ENCODE assay signal across 12 mouse cellular contexts in genomic region chr15:85327808-85328207, GRCm38 (mm10). TPM values are rescaled to one million over a fixed set of nuclear protein-coding genes. Genes with fewer than 3 reads are reported as not detected.
DNase-seq lines count a peak whose midpoint lies in the region; ATAC-seq lines count a peak whose summit lies in the region.
"Had no signal": no experiment of that assay in that cellular context is flagged by ENCODE, and none has a peak within 500 bp of the region (broad histone marks: within the 10 kb centered on the region; RNA-seq: fewer than 3 reads in every experiment).

No protein-coding gene starts in this region.

- no peak overlapping the region for H3K9ac ChIP-seq in heart, embryonic 12.5 days
- no peak overlapping the region for H3K9ac ChIP-seq in forebrain, embryonic 14.5 days (ENCODE audit: low read length)
- H3K9ac ChIP-seq: embryonic facial prominence, embryonic 15.5 days; hindbrain, embryonic 14.5 days; neural tube, embryonic 12.5 days had no signal

- 0 out of 2 replicates have a peak, but pooled peaks cover 2% of the 10 kb centered on the region for H3K9me3 ChIP-seq in heart, embryonic 12.5 days (replicated peaks)
- no peaks in the 10 kb centered on the region for H3K9me3 ChIP-seq in embryonic facial prominence, embryonic 10.5 days
- H3K9me3 ChIP-seq in forebrain, embryonic 14.5 days (replicated peaks; ENCODE audit: control insufficient read depth, low read length) = no peaks in the 10 kb centered on the region
- H3K9me3 ChIP-seq: embryonic facial prominence, embryonic 15.5 days; neural tube, embryonic 12.5 days had no signal

- peaks cover 5% of the 10 kb centered on the region for H3K4me1 ChIP-seq in heart, embryonic 12.5 days (replicated peaks)
- no peaks in the 10 kb centered on the region for H3K4me1 ChIP-seq in embryonic facial prominence, embryonic 10.5 days
- no peaks in the 10 kb centered on the region for H3K4me1 ChIP-seq in forebrain, embryonic 14.5 days (ENCODE audit: control insufficient read depth, insufficient read depth, low read length)

- intact Hi-C loops in left cerebral cortex, postnatal 14 days (cut with DNase I) = no loop called here

- no peak for DNase-seq in heart, adult 9 months (ENCODE audit: low spot score in 2 of 2)
- peak; percentile 76 for DNase-seq in right cerebral cortex, adult 18-20 months
- DNase-seq in right cerebral cortex, postnatal 4 days = no peak
- peak; percentile 56 to 71 for DNase-seq in left cerebral cortex, postnatal 14 days (ENCODE audit: low spot score in 2 of 2)
- DNase-seq in right cerebral cortex, postnatal 36 days (ENCODE audit: low spot score in 2 of 2) = peak; percentile 55 to 70
- no peak for DNase-seq in embryonic facial prominence, embryonic 10.5 days (ENCODE audit: low spot score)
- DNase-seq in forebrain, embryonic 14.5 days (ENCODE audit: low spot score) = no peak
- DNase-seq: cerebellum, adult 9-11 months had no signal

- H3K27me3 ChIP-seq in heart, embryonic 12.5 days (replicated peaks) = no peaks in the 10 kb centered on the region
- H3K27me3 ChIP-seq in embryonic facial prominence, embryonic 10.5 days (replicated peaks; ENCODE audit: low read depth, poor library complexity, severe bottlenecking) = no peaks in the 10 kb centered on the region
- H3K27me3 ChIP-seq in forebrain, embryonic 14.5 days (replicated peaks; ENCODE audit: control insufficient read depth, insufficient read depth, low read length) = no peaks in the 10 kb centered on the region
- H3K27me3 ChIP-seq: embryonic facial prominence, embryonic 15.5 days; neural tube, embryonic 12.5 days had no signal

- H3K36me3 ChIP-seq in heart, embryonic 12.5 days = no peaks in the 10 kb centered on the region
- H3K36me3 ChIP-seq in embryonic facial prominence, embryonic 10.5 days (replicated peaks) = no peaks in the 10 kb centered on the region
- no peaks in the 10 kb centered on the region for H3K36me3 ChIP-seq in forebrain, embryonic 14.5 days (ENCODE audit: control insufficient read depth, insufficient read depth, low read length)
- H3K36me3 ChIP-seq: embryonic facial prominence, embryonic 15.5 days; neural tube, embryonic 12.5 days had no signal

- H3K4me3 ChIP-seq in heart, embryonic 12.5 days = no peak overlapping the region
- H3K4me3 ChIP-seq in embryonic facial prominence, embryonic 10.5 days = no peak overlapping the region
- no peak overlapping the region for H3K4me3 ChIP-seq in forebrain, embryonic 14.5 days (ENCODE audit: low read depth, low read length)
- H3K4me3 ChIP-seq: embryonic facial prominence, embryonic 15.5 days; neural tube, embryonic 12.5 days had no signal

- H3K27ac ChIP-seq in heart, embryonic 12.5 days (ENCODE audit: poor library complexity, severe bottlenecking) = no peak overlapping the region
- H3K27ac ChIP-seq in embryonic facial prominence, embryonic 10.5 days (replicated peaks) = no peak overlapping the region
- no peak overlapping the region for H3K27ac ChIP-seq in forebrain, embryonic 14.5 days (ENCODE audit: low read depth, low read length)
- H3K27ac ChIP-seq: embryonic facial prominence, embryonic 15.5 days; hindbrain, embryonic 14.5 days; neural tube, embryonic 12.5 days had no signal

- no peak for ATAC-seq in heart, embryonic 12.5 days (ENCODE audit: insufficient number of reproducible peaks, low FRiP score)
- no peak for ATAC-seq in forebrain, embryonic 14.5 days

- WGBS in heart, embryonic 12.5 days = 28% methylated on average over 11 of the region's 11 CpGs
- 69% methylated on average over 11 of the region's 11 CpGs for WGBS in embryonic facial prominence, embryonic 10.5 days
- 75% methylated on average over 11 of the region's 11 CpGs for WGBS in forebrain, embryonic 14.5 days

- H3K4me2 ChIP-seq in heart, embryonic 12.5 days = peak overlapping the region; percentile 48
- no peak overlapping the region for H3K4me2 ChIP-seq in forebrain, embryonic 14.5 days (ENCODE audit: low read length)
- H3K4me2 ChIP-seq: embryonic facial prominence, embryonic 15.5 days; hindbrain, embryonic 14.5 days; neural tube, embryonic 12.5 days had no signal

RNA-seq across cellular contexts. Expression of gene Atxn10, which starts 8.2 kb away (rescaled TPM):
- 240 and 241 TPM in 2 replicates for polyA plus RNA-seq in heart, embryonic 12.5 days (2016; fragmentation: Nextera tagmentation; extraction: Ambion mirVana)
- total RNA-seq in left cerebral cortex, postnatal 14 days (2021) = 100 to 1,000 TPM; 304 to 310 TPM
- polyA plus RNA-seq in embryonic facial prominence, embryonic 10.5 days (2016; fragmentation: Nextera tagmentation; extraction: Ambion mirVana) = 309 and 313 TPM in 2 replicates
- polyA plus RNA-seq in forebrain, embryonic 14.5 days (2014; fragmentation: Nextera tagmentation; extraction: Ambion mirVana) = 516 and 535 TPM in 2 replicates

Comparison
In these comparisons a context has a peak if more than half of its experiments do, and no peak if none do; other contexts are left out.
1. DNase-seq: peak in right cerebral cortex, adult 18-20 months (single experiment), left cerebral cortex, postnatal 14 days (2 of 2) and right cerebral cortex, postnatal 36 days (2 of 2); none in heart, adult 9 months (0 of 2), right cerebral cortex, postnatal 4 days (single experiment), embryonic facial prominence, embryonic 10.5 days (single experiment) and forebrain, embryonic 14.5 days (single experiment).